Mouse (Mus musculus) left cerebral cortex, adult 8-10 months (tissue): ENCODE measurements at regions not wholly inside any gene's neighbourhood (a gene's known extent, or its start where the extent isn't known, plus 50 kb on each side); places are given as distances from the start of the nearest gene placed in this dataset.
A peak's percentile ranks its signal among the peaks of the same experiment; 100 is the strongest.
"Not testable (repeated sequence)": the region's sequence is repeated elsewhere in the genome, so short reads cannot be mapped to it uniquely, and the experiment has no call there.

Experiments
- DNase-seq, 2 experiments: peaks; one replicate each; pipeline ENCODE4 v3.0.0; 2022; ENCODE audit warnings: low spot score in 2 of 2

DNA sequence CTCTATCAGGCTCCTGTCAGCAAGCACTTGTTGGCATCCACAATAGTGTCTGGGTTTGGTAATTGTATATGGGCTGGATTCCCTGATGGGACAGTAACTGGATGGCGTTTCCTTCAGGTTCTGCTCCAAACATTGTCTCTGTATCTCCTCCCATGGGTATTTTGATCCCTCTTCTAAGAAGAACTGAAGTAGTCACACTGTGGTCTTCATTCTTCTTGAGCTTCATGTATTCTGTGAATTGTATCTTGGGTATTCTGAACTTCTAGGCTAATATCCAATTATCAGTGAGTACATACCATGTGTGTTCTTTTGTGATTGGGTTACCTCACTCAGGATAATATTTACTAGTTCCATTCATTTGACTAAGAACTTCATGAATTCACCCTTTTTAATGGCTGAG, 119.2 kb upstream of the Gm21119 start:
- DNase-seq: not testable (repeated sequence)

DNA sequence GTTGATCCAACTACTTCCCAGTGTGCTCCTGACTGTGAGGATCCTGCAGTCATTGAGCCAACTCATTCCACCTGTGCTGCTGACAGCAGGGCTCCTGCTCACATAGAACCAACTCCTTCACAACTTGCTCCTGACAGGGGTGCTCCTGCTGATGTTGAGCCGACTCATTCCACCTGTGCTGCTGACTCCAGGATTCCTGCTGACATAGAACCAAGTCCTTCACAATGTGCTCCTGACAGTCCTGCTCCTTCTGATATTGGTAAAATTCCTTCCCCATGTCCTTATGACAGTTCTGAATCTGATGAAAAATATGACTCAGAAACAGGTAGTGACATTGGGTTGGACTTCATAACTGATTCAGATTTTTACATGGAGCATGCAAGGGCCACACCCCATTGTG, 100.8 kb upstream of the Gm21119 start:
- DNase-seq: not testable (repeated sequence)

DNA sequence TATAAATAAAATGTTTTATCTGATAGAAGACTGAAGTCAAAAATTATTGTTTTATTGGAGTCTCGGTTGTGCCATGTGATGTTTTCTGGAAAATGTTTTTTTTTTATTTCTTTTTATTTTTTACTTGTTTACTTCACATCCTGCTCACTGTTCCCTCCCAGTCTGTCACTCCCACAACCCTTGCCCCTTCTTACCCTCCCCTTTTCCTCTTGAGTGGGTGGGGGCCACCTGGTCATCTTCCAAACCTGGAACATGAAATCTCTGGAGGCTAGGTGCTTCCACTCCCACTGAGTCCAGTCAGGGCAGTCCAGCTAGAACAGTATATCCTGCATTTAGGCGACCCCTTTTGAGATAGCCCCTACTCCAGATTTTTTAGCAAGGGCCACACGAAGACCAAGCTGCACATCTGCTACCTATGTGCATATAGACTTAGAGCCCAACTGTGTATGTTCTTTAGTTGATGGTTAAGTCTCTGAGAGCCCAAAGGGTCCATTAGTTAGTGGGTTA, 98.3 kb upstream of the Gm21119 start:
- DNase-seq: not testable (repeated sequence)

DNA sequence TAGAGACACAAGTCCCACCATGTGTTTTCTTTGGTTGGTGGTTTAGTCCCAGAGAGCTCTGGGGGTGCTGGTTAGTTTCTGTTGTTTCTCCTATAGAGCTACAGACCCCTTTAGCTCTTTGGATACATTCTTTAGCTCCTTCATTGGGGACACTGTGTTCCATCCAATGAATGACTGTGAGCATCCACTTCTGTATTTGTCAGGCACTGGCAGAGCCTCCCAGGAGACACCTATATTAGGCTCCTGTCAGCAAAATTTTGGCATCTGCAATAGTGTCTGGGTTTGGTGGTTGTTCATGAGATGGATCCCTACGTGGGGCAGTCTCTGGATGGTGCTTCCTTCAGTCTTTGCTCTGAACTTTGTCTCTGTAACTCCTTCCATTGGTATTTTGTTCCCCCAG, 97.2 kb upstream of the Gm21119 start:
- not testable (repeated sequence) for DNase-seq

DNA sequence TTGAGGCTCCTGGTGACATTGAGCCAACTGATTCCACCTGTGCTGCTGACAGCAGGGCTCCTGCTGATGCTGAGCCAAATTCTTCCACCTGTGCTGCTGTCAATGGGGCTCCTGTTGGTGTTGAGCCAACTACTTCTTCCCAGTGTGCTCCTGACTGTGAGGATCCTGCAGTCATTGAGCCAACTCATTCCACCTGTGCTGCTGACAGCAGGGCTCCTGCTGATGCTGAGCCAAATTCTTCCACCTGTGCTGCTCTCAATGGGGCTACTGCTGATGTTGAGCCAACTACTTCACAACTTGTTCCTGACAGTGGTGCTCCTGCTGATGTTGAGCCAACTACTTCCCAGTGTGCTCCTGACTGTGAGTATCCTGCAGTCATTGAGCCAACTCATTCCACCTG, 90.2 kb upstream of the Gm21119 start:
- not testable (repeated sequence) for DNase-seq

DNA sequence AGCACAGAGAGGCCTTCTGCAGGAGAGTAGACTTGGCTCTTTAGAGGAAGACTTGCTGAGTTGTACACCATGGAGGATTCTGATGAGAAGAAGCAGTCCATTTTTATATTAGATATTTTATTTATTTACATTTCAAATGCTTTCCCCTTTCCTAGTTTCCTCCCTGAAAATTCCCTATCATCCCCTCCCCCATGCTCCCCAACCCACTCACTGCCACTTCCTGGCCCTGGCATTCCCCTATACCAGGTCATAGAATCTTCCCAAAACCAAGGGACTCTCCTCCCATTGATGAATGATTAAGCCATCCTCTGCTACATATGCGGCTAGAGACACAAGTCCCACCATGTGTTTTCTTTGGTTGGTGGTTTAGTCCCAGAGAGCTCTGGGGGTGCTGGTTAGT, 85.7 kb upstream of the Gm21119 start:
- not testable (repeated sequence) for DNase-seq

DNA sequence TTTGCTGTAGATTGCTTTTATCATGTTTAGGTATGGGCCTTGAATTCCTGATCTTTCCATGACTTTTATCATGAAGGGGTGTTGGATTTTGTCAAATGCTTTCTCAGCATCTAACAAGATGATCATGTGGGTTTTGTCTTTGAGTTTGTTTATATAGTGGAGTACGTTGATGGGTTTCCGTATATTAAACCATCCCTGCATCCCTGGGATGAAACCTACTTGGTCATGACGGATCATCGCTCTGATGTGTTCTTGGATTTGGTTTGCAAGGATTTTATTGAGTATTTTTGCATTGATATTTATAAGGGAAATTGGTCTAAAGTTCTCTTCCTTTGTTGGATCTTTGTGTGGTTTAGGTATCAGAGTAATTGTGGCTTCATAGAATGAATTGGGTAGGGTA, 75.7 kb upstream of the Gm21119 start:
- not testable (repeated sequence) for DNase-seq

DNA sequence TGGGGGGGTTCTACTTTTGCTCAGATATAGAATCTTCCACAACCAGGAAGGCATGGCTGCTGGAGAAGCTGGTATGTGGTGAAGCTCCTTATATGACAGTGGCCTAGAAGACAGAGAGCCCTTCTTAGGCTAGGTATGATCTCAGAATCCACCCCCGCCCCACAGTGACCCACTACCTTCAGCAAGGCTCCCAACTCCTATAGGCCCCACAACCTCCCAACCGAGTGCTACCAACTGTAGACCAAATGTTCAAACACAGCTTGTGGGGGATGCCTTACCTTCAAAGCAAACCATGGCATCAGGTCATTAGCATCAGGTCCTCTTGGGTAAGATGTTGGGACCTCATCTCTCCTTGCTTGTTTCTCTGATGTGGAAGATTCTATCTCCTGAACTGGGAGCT, 70.6 kb upstream of the Gm21119 start:
- not testable (repeated sequence) for DNase-seq

DNA sequence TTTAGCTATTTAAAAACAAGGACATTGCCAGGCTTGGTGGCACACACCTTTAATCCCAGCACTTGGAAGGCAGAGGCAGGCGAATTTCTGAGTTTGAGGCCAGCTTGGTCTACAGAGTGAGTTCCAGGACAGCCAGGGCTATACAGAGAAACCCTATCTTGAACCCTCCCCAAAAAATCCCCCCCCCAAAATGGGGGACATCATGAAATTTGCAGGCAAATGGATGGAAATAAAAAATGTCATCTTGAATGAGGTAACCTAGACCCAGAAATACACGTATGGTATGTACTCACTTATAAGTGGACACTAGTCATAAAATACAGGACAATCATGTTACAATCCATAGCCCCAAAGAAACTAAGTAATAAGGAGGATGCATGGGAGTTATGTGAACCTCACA, 69.4 kb upstream of the Gm21119 start:
- DNase-seq: not testable (repeated sequence)

DNA sequence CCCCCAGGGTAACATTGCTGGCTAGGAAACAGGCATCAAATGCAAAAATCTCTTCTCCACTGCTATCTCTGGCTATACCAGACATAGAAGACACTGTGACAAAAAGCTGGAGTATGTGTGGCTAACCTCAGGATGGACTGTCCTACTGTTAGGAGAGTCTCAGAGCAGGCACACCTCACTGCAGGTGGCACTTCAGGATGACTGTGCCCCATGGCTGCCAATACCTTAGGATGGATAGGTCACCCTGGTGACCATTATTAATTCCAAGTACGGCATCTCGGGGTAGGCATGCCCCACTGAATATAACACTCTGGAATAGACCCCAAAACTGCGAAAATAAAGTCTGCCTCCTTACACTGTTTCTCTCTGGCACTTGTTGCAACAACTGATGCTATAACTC, 68.3 kb upstream of the Gm21119 start:
- DNase-seq: not testable (repeated sequence)

DNA sequence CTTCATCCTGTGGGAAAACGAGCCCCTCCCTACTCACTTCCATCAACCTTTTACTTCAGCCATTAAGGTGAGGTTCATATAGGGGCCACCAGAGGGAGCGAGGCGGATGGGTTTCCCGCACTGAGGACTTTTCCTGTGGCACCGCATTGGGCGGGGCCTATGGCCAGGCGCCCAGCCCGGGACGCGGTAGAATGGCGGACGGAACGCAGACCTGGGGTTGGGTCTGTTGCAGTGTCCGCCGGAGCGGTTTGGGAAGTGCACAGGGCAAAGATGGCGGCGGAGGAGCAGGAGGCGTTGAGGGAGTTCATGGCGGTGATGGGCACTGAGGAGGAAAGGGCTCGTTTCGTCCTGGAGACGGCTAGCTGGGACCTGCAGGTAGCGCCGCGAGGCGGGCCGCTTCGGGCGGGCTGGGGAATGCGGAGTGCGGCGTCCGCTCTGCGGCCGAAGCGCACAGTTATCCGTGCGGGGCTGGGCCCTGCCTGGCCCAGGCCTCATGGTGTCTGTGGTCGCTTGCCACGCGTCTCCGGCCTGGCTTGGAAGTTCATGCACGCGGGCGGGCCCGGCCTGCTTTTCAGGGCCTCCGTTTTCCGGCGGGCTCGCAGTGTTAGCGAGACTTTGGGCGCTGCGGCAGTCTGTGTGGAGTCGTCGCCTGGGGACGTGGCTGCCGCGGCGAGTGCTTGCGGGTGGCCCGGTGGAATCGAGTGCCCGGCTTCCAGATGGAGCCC, 64.5 kb upstream of the Gm21119 start:
- DNase-seq: peak; percentile 95 to 100

DNA sequence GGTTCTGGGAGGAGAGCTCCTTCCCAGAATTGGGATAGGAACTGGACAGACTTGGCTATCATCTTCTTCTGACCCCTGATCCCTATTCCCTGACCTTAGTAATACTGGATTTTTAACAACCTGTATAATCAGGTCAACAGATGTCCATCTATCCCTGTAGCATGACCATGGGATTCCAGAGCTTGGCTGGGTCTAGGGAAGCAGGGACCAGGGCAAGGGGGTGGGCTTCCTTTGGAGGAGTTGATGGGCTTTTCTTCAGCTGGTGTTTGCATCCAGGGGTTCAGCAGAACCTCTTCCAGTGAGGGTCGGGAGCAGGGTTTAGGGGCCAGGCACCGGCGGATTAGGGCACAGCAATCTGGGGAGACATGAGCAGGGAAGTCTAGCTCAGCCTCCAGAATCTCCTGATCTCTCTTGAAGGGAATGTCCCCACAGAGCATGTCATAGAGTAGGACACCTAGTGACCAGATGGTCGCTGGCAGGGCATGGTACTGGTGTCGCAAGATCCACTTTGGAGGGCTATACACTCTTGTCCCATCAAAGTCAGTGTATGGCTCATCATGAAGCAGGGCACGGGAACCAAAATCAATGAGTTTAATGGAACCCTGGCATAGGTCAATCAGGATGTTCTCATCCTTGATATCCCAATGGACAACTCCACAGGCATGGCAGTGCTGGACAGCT, 58.1 kb upstream of the Gm21119 start:
- not testable (repeated sequence) for DNase-seq

DNA sequence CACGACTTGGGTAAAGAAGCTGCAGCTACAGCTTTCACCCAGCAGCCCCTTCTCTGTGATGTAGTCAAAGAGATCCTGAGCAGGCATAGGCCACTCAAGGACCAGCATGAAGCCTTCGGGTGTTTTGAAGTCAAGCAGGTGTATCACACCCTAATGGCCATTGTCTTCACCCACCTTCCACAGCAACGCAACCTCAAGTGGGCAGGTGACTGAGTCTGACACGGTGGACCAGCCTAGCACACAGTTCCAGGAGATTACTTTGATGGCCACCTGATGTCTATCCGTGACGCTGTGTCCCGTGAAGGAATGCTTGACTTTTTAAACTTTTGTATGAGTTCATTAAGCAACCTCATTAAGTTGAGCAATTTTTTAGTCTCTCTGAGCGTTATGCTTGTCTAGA, 57.5 kb upstream of the Gm21119 start:
- DNase-seq: not testable (repeated sequence)

DNA sequence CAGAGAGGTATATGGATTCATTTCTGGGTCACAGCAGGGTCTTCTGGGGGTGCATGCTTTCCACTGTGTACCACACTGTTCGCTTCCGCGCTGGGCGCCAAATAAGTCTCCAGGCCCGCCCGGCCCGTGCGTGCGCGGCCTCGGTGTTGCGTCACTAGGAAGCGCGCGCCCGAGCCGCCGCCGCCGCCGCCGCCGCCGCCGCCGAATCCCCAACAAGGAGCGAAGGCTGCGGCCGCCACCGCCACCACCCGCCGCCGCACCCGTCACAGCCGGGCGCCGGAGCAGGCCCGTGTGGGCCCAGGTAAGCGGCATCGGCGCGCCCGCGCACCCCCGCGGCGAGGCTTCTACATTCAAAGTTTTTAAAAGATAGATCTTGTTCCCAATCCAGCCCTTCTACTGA, 57.1 kb upstream of the Gm21119 start:
- DNase-seq: peak in 1 of 2 experiments; percentile 27
